Mouse (Mus musculus) liver, adult 2 months (tissue): Measurements from ENCODE around the gene Katnal1. TPM values are rescaled to one million over a fixed set of nuclear protein-coding genes. Genes with fewer than 3 reads are reported as not detected.

Experiments used
- DNase-seq: peaks from one replicate; pipeline ENCODE4 v3.0.0-alpha.2; 2011; ENCODE audit warnings: low read depth, low spot score; ENCODE audit errors: extremely low read depth
- H3K27ac ChIP-seq: fragments of 200-500 bp; replicated peaks from 2 replicates; pipeline ENCODE4 v1.5.1; 2012; ENCODE audit warnings: low read depth, mild to moderate bottlenecking, control low read depth, inconsistent platforms, low read length; ENCODE audit not compliant: insufficient read depth
- H3K27me3 ChIP-seq: fragments of 200-500 bp; 2 replicates; pipeline ENCODE4 v1.6.1; 2012; ENCODE audit warnings: mild to moderate bottlenecking, moderate library complexity, low read length, inconsistent platforms; ENCODE audit not compliant: control insufficient read depth, insufficient read depth
- H3K36me3 ChIP-seq: fragments of 200-500 bp; 2 replicates; pipeline ENCODE4 v1.6.1; 2012; ENCODE audit warnings: low read length, inconsistent platforms; ENCODE audit not compliant: control insufficient read depth, insufficient read depth
- H3K4me1 ChIP-seq: fragments of 200-500 bp; 2 replicates; pipeline ENCODE4 v1.6.1; 2011; ENCODE audit warnings: low read length; ENCODE audit not compliant: control insufficient read depth, insufficient read depth
- H3K4me3 ChIP-seq: fragments of 200-500 bp; 2 replicates; pipeline ENCODE4 v1.5.1; 2011; ENCODE audit warnings: low read depth, mild to moderate bottlenecking, control low read depth, low read length, moderate library complexity; ENCODE audit not compliant: insufficient read depth
- H3K79me2 ChIP-seq: fragments of 200-500 bp; 2 replicates; pipeline ENCODE4 v1.6.1; 2012; ENCODE audit warnings: inconsistent platforms, mild to moderate bottlenecking, low read length, moderate library complexity; ENCODE audit not compliant: control insufficient read depth, insufficient read depth
- H3K9ac ChIP-seq: fragments of 200-500 bp; 2 replicates; pipeline ENCODE4 v1.6.1; 2012; ENCODE audit warnings: low read depth, mild to moderate bottlenecking, control low read depth, inconsistent platforms, low read length
- CTCF ChIP-seq: fragments of 200-500 bp; IDR thresholded peaks from 2 replicates; pipeline ENCODE4 v1.5.1; 2011; ENCODE audit warnings: low read depth, low read length, control low read depth
- POLR2A ChIP-seq: fragments of 200-500 bp; IDR thresholded peaks from 2 replicates; pipeline ENCODE4 v1.6.1; 2011; ENCODE audit warnings: low read length, control low read depth; ENCODE audit not compliant: insufficient read depth; ENCODE audit errors: extremely low read depth
- WGBS: fragments of 180-500 bp; shearing (Covaris S2); methylation state at CpG from one replicate; pipeline ENCODE4 v1.1.7; 2018; 5-methylcytosine and 5-hydroxymethylcytosine counted together
- polyA plus RNA-seq: library from polyadenylated mRNA; depleted of rRNA; stranded (reverse); fragments of >200 nt; gene quantifications from 2 replicates; pipeline ENCODE4 v1.2.3, GENCODE M21; 2012
- total RNA-seq: library from RNA; depleted of rRNA; stranded (reverse); fragments of >200 nt; gene quantifications from 2 replicates; pipeline ENCODE4 v1.2.3, GENCODE M21; 2014

Katnal1 gene
- total and polyA plus RNA-seq, 2 experiments: 1.5 to 3.9 TPM

DNA sequence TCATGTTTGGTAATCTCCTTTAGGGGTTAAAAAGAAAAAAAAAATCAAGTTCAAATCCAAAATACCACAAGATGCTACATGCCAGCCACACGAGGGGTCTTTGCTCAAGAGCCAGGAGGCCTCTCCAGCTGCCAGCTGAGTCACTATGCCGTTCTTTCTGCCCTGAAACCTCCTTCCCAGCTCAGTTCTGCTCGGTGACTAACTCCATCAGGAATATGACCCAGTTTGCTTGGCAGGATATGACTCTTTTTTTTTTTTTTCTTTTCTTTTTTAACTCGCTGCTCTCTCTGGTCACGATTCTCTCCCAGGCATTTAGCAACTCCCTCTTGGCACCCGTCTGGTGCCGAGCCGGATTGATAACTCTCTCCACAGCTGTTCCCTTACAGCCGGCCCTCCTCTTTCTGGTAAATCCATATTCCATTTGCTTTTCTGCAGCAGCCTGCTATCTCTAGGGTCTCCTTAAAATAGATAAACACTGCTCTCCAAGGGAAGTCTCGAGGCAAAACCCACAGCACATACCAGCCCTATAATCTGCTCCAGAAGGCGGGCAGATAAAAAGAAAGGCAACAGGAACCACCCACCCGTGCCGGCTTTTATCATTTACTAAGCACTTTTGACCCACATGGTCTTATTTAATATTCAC lies 36.7 kb upstream of the Katnal1 start:
- H3K27me3 ChIP-seq: no peaks in the 10 kb centered on the region
- H3K4me3 ChIP-seq: no peak overlapping the region
- 8% methylated on average over 13 of the region's 13 CpGs for WGBS
- peaks cover 22% of the 10 kb centered on the region for H3K4me1 ChIP-seq
- no peaks in the 10 kb centered on the region for H3K79me2 ChIP-seq
- H3K9ac ChIP-seq: no peak overlapping the region
- peak; percentile 91 for DNase-seq
- H3K36me3 ChIP-seq: no peaks in the 10 kb centered on the region
- peak overlapping the region; percentile 45 for H3K27ac ChIP-seq
- no peak for TF ChIP-seq POLR2A
- TF ChIP-seq CTCF: no peak

DNA sequence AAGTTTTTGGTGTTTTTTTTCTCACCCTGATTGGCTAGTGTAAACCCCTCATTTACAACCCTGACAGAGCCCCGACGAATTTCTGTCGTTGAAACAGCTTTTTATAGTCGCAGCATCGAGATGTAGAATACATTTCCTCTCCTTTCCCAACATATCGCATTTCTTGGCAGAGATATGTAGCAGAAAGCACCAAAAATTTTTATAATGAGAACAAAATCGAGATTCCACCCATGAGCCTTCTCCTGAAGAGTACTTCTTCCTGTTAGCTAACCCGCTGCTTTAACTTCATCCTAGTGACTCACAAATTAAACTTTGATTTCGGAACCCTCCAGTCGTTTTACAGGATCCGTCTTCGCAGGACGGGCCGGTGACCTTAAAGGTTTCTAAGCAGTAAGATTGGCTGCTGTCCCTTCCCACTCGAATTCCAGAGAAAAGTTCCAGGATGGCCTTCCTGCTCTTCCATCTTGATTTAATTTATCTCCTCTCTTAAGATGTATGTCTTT lies 36.0 kb upstream of the Katnal1 start:
- H3K36me3 ChIP-seq: no peaks in the 10 kb centered on the region
- H3K27me3 ChIP-seq: no peaks in the 10 kb centered on the region
- H3K79me2 ChIP-seq: no peaks in the 10 kb centered on the region
- peak; percentile 47 for DNase-seq
- 60% methylated on average over 15 of the region's 15 CpGs for WGBS
- H3K4me3 ChIP-seq: no peak overlapping the region
- H3K9ac ChIP-seq: no peak overlapping the region
- TF ChIP-seq CTCF (no peak), POLR2A (no peak)
- H3K27ac ChIP-seq: peak overlapping the region; percentile 45
- peaks cover 22% of the 10 kb centered on the region for H3K4me1 ChIP-seq

DNA sequence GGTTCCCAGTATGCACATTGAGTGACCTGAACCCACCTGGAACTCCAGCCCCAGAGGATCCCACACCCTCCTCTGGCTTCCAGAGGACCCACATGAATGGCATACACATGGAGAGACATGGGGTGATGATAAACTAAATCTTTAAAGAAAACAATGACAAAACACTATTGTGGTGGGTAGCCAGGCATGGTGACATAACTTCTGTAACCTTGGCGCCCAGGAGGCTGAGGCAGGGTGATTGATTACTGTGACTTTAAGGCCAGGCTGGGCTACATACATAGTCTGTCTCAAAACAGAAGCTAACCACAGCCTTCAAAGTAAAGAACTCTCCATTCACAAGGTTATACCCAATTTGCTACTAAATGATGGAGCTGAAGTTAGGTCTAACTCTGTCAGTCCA lies 35.1 kb upstream of the Katnal1 start:
- H3K4me1 ChIP-seq: peaks cover 18% of the 10 kb centered on the region
- DNase-seq: no peak
- no peak overlapping the region for H3K9ac ChIP-seq
- no peaks in the 10 kb centered on the region for H3K36me3 ChIP-seq
- WGBS: 96% methylated on average over 1 of the region's 1 CpGs
- no peaks in the 10 kb centered on the region for H3K79me2 ChIP-seq
- no peak overlapping the region for H3K4me3 ChIP-seq
- TF ChIP-seq CTCF (no peak), POLR2A (no peak)
- H3K27ac ChIP-seq: no peak overlapping the region
- H3K27me3 ChIP-seq: no peaks in the 10 kb centered on the region

DNA sequence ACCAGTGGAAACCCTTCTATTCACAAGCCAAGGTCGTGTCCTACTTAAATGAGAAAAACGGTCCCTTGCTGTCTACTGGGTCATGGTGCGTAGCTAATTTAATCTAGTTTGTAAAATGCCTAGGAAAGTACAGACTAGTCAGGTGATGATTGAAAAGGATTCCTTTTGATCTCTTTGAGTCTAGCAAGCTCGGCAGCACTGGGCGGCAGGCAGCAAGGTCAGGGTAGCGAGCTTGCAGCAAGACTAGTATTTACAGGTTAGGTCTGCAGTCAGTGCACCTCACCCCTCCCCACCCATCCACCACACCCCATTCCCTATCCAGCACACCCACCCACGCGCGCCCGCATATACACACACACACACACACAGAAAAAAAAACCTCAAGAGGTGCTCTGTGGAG lies 31.1 kb upstream of the Katnal1 start:
- TF ChIP-seq POLR2A: no peak
- TF ChIP-seq CTCF: no peak
- Histone ChIP-seq H3K4me1 (peaks cover 16% of the 10 kb centered on the region), H3K4me3 (peak overlapping the region; percentile 80), H3K36me3 (no peaks in the 10 kb centered on the region), H3K27ac (peak overlapping the region; percentile 99), H3K79me2 (no peaks in the 10 kb centered on the region), H3K9ac (peak overlapping the region; percentile 92), H3K27me3 (no peaks in the 10 kb centered on the region)
- WGBS: 35% methylated on average over 10 of the region's 10 CpGs
- DNase-seq: peak; percentile 67

DNA sequence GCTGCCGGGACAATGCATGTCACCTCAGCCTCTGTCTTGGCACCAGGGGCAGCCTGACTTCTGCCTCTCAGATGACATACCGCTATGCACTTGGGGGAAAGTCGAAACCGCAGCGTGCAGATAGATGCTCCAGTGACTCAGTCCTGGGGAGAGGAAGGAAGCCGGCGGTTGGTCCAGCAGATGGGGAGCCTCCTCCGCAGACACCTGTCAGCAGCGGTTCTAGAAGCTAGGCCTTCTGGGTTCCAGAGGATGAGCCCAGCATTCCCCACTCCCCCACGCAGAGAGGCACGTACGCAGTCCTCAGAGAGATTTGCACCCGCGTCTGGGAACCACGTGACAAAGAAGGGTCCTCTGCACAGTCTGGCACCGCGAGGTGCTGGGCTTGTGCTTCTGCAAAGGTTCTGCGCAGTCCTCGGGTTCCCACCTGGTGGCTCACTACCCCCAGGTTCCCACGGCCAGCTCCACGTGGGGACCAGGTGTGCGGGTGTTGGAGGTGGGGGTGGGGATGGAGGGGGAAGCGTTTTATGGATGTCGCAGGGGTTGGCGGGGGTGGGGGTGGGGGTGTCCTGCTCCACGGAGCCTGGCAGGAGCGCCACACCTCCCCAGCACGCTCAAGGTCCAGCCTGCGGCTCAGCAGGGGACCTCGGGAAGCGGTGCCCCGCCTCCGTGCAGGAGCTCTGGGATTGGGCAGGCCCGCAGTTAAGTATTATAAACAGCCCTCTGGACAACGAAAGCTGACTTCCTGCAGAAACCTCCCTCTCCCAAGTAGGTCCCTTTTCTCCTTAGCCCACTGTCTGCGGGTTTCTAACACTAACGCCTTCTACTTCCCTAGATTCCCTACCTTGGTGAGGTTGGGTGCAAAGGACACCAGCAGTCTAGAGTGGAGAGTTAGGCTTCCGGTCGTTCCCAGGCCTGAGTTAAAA lies 30.2 kb upstream of the Katnal1 start:
- under 1% methylated on average over 39 of the region's 39 CpGs for WGBS
- Histone ChIP-seq H3K9ac (peak overlapping the region; percentile 92), H3K27ac (peak overlapping the region; percentile 99), H3K36me3 (no peaks in the 10 kb centered on the region), H3K4me1 (peaks cover 18% of the 10 kb centered on the region), H3K4me3 (peak overlapping the region; percentile 80), H3K27me3 (no peaks in the 10 kb centered on the region), H3K79me2 (no peaks in the 10 kb centered on the region)
- DNase-seq: peak; percentile 88
- no peak for TF ChIP-seq CTCF
- TF ChIP-seq POLR2A: peak; percentile 72
